ENCODE assay signal across 21 mouse cellular contexts in genomic region chr13:42906990-42907389, GRCm38 (mm10).
DNase-seq lines count a peak whose midpoint lies in the region; ATAC-seq and TF ChIP-seq lines count a peak whose summit lies in the region.
"Had no signal": no experiment of that assay in that cellular context is flagged by ENCODE, and none has a peak within 500 bp of the region (broad histone marks: within the 10 kb centered on the region; RNA-seq: fewer than 3 reads in every experiment).

No protein-coding gene starts in this region.

- ATAC-seq in forebrain, postnatal 0 days = no peak
- ATAC-seq: midbrain, embryonic 16.5 days had no signal

- peak; percentile 12 to 34 for DNase-seq in adrenal gland, adult (ENCODE audit: inconsistent age in 2 of 2, low spot score in 1 of 2)
- DNase-seq in adrenal gland, postnatal 4 days (ENCODE audit: low spot score in 2 of 2) = no peak
- no peak for DNase-seq in heart, embryonic 10.5 days (ENCODE audit: low spot score)
- no peak for DNase-seq in heart, adult 18-20 months
- peak; percentile 41 to 57 for DNase-seq in left cerebral cortex, adult 18-20 months (ENCODE audit: low spot score in 2 of 2)
- no peak for DNase-seq in left cerebral cortex, adult 9 months (ENCODE audit: low spot score in 2 of 2)
- DNase-seq in gastrocnemius, postnatal 10 days = peak; percentile 17
- no peak for DNase-seq in forebrain, postnatal 0 days
- DNase-seq: cerebellum, adult 8-10 months; kidney, adult 9 months; kidney, postnatal 36 days; liver, embryonic 13.5 days; lung, embryonic 14.5 days; lung, postnatal 36 days had no signal

- TF ChIP-seq CTCF in forebrain, postnatal 0 days (IDR thresholded peaks at IDR 0.05; ENCODE audit: low read depth) = no peak

- peak overlapping the region; percentile 49; the same call in 1 of the 2 replicates for H3K27ac ChIP-seq in heart, embryonic 10.5 days
- H3K27ac ChIP-seq in forebrain, postnatal 0 days (ENCODE audit: low read depth, low read length) = no peak overlapping the region
- H3K27ac ChIP-seq: embryonic facial prominence, embryonic 10.5 days; forebrain, embryonic 12.5 days; hindbrain, embryonic 14.5 days; limb, embryonic 13.5 days; liver, embryonic 13.5 days; neural tube, embryonic 15.5 days had no signal

- no peak overlapping the region for H3K4me3 ChIP-seq in heart, embryonic 10.5 days
- H3K4me3 ChIP-seq in forebrain, postnatal 0 days (ENCODE audit: low read depth, low read length) = no peak overlapping the region
- H3K4me3 ChIP-seq: embryonic facial prominence, embryonic 10.5 days; forebrain, embryonic 12.5 days; limb, embryonic 13.5 days; liver, embryonic 13.5 days; neural tube, embryonic 15.5 days had no signal

- no peaks in the 10 kb centered on the region for H3K36me3 ChIP-seq in heart, embryonic 10.5 days
- H3K36me3 ChIP-seq in forebrain, postnatal 0 days (ENCODE audit: insufficient read depth) = no peaks in the 10 kb centered on the region
- H3K36me3 ChIP-seq: embryonic facial prominence, embryonic 10.5 days; forebrain, embryonic 12.5 days; G1E; limb, embryonic 13.5 days; liver, embryonic 13.5 days; neural tube, embryonic 15.5 days had no signal

- H3K4me2 ChIP-seq in forebrain, postnatal 0 days (ENCODE audit: low read depth) = no peak overlapping the region
- H3K4me2 ChIP-seq: forebrain, embryonic 12.5 days; hindbrain, embryonic 14.5 days; limb, embryonic 13.5 days; liver, embryonic 13.5 days; lung, embryonic 14.5 days; neural tube, embryonic 15.5 days had no signal

- H3K27me3 ChIP-seq in heart, embryonic 10.5 days (ENCODE audit: insufficient read depth, poor library complexity, severe bottlenecking) = no peaks in the 10 kb centered on the region
- H3K27me3 ChIP-seq in forebrain, postnatal 0 days (ENCODE audit: insufficient read depth, low read length) = no peaks in the 10 kb centered on the region
- H3K27me3 ChIP-seq: forebrain, embryonic 12.5 days; limb, embryonic 13.5 days; liver, embryonic 13.5 days; neural tube, embryonic 15.5 days had no signal

- WGBS in heart, embryonic 10.5 days = 72% methylated on average over 12 of the region's 12 CpGs
- WGBS in forebrain, postnatal 0 days = 87% methylated on average over 12 of the region's 12 CpGs

- H3K4me1 ChIP-seq in heart, embryonic 10.5 days = peaks cover 10% of the 10 kb centered on the region
- H3K4me1 ChIP-seq in forebrain, postnatal 0 days (ENCODE audit: insufficient read depth) = no peaks in the 10 kb centered on the region
- H3K4me1 ChIP-seq: liver, embryonic 13.5 days had no signal

- no peak overlapping the region for H3K9ac ChIP-seq in forebrain, postnatal 0 days
- H3K9ac ChIP-seq: forebrain, embryonic 12.5 days; hindbrain, embryonic 14.5 days; limb, embryonic 13.5 days; liver, embryonic 13.5 days; lung, embryonic 14.5 days; neural tube, embryonic 15.5 days had no signal

- no peaks in the 10 kb centered on the region for H3K9me3 ChIP-seq in heart, embryonic 10.5 days
- H3K9me3 ChIP-seq in forebrain, postnatal 0 days (ENCODE audit: low read length) = no peaks in the 10 kb centered on the region
- H3K9me3 ChIP-seq: embryonic facial prominence, embryonic 10.5 days; forebrain, embryonic 12.5 days; limb, embryonic 13.5 days; liver, embryonic 13.5 days; neural tube, embryonic 15.5 days had no signal

Comparison
In these comparisons a context has a peak if more than half of its experiments do, and no peak if none do; other contexts are left out.
1. DNase-seq: peak in adrenal gland, adult (2 of 2), left cerebral cortex, adult 18-20 months (2 of 2) and gastrocnemius, postnatal 10 days (single experiment); none in adrenal gland, postnatal 4 days (0 of 2), heart, embryonic 10.5 days (single experiment), heart, adult 18-20 months (0 of 2), left cerebral cortex, adult 9 months (0 of 2) and forebrain, postnatal 0 days (single experiment).